Mouse (Mus musculus) lung, embryonic 14.5 days (tissue): ENCODE measurements around the gene Tmem14c. TPM values are rescaled to one million over a fixed set of nuclear protein-coding genes. Genes with fewer than 3 reads are reported as not detected.

Experiments used
- ATAC-seq: fragments of 200-750 bp; cut with Nextera tagmentation; 2 replicates; pipeline ENCODE4 v1.8.0; 2017; ENCODE audit warnings: mild to moderate bottlenecking, moderate TSS enrichment, moderate library complexity; ENCODE audit not compliant: insufficient read depth
- DNase-seq: peaks from one replicate; pipeline ENCODE4 v3.0.0-alpha.2; 2015
- H3K27ac ChIP-seq: fragments of 300-500 bp; sonication (generic); 2 replicates; pipeline ENCODE4 v1.5.1; 2014; ENCODE audit warnings: low read depth, mild to moderate bottlenecking, moderate library complexity
- H3K27me3 ChIP-seq: fragments of 300-500 bp; sonication (generic); 2 replicates; pipeline ENCODE4 v1.6.1; 2014; ENCODE audit warnings: low read length, control low read depth; ENCODE audit not compliant: insufficient read depth
- H3K36me3 ChIP-seq: fragments of 300-500 bp; sonication (generic); 2 replicates; pipeline ENCODE4 v1.6.1; 2014; ENCODE audit warnings: control low read depth; ENCODE audit not compliant: insufficient read depth
- H3K4me1 ChIP-seq: fragments of 300-500 bp; sonication (generic); 2 replicates; pipeline ENCODE4 v1.6.1; 2014; ENCODE audit warnings: antibody characterized with exemption, control low read depth; ENCODE audit not compliant: insufficient read depth
- H3K4me2 ChIP-seq: fragments of 300-500 bp; sonication (generic); 2 replicates; pipeline ENCODE4 v1.6.1; 2014; ENCODE audit warnings: mild to moderate bottlenecking
- H3K4me3 ChIP-seq: fragments of 300-500 bp; sonication (generic); 2 replicates; pipeline ENCODE4 v1.5.1; 2014; ENCODE audit warnings: low read depth, low read length
- H3K9ac ChIP-seq: fragments of 300-500 bp; sonication (generic); 2 replicates; pipeline ENCODE4 v1.6.1; 2014
- H3K9me3 ChIP-seq: fragments of 300-500 bp; sonication (generic); 2 replicates; pipeline ENCODE4 v1.6.1; 2016; ENCODE audit warnings: low read depth, low read length, control low read depth
- CTCF ChIP-seq: IDR thresholded peaks from 2 replicates; pipeline ENCODE4 v1.5.1; 2016; ENCODE audit warnings: antibody characterized with exemption, low read depth
- WGBS: fragments of 180-500 bp; shearing (Covaris S2); extraction: QIAGEN DNeasy Blood & Tissue Kit; methylation state at CpG from one replicate; pipeline ENCODE4 v1.1.7; 2014; 5-methylcytosine and 5-hydroxymethylcytosine counted together
- polyA plus RNA-seq: library from polyadenylated mRNA; unstranded; fragments of >200 nt; fragmentation: Nextera tagmentation; extraction: Ambion mirVana; gene quantifications from 2 replicates; pipeline ENCODE4 v1.2.1, GENCODE M21; 2014

Gene Tmem14c
- polyA plus RNA-seq, 1 experiment from 2014 or later, result 229 TPM

GRCm38 (mm10) chr13:41021607-41022006 is 5.5 kb downstream of the Tmem14c start:
- Histone ChIP-seq H3K36me3 (peaks cover 43% of the 10 kb centered on the region), H3K9ac (no peak overlapping the region), H3K4me3 (no peak overlapping the region), H3K27me3 (no peaks in the 10 kb centered on the region), H3K4me1 (peaks cover 7% of the 10 kb centered on the region), H3K27ac (no peak overlapping the region), H3K9me3 (no peaks in the 10 kb centered on the region), H3K4me2 (no peak overlapping the region)
- ATAC-seq, result no peak
- 84% methylated on average over 6 of the region's 6 CpGs for WGBS
- no peak for TF ChIP-seq CTCF
- DNase-seq, result no peak

DNA sequence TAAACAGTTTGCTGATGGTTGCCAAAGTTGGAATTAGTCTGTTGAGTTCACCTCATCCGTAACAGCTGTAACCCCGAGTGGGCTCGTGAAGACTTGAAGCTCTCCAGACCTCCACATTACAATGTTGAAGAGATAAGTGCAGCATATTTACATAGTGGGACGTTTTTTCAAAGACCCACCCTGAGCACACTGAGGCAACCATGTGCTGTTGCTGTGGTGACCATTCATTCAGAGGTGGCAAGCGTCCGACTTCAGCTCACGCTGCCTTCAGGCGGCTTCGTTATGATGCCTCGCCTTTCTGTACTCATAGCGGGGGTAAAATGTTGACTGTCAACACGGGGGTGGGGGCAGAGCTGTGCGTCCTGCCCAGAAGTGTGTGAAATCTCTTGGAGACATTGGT is 6.0 kb downstream of the Tmem14c start:
- H3K27me3 ChIP-seq, result no peaks in the 10 kb centered on the region
- no peak overlapping the region for H3K4me2 ChIP-seq
- H3K9me3 ChIP-seq, result no peaks in the 10 kb centered on the region
- no peak overlapping the region for H3K27ac ChIP-seq
- no peak for DNase-seq
- no peak for ATAC-seq
- peaks cover 3% of the 10 kb centered on the region for H3K4me1 ChIP-seq
- no peak overlapping the region for H3K9ac ChIP-seq
- no peak for TF ChIP-seq CTCF
- H3K36me3 ChIP-seq, result peaks cover 43% of the 10 kb centered on the region
- no peak overlapping the region for H3K4me3 ChIP-seq
- WGBS, result 79% methylated on average over 13 of the region's 13 CpGs

GRCm38 (mm10) chr13:41030098-41030497 is 14.0 kb downstream of the Tmem14c start:
- H3K36me3 ChIP-seq, result no peaks in the 10 kb centered on the region
- no peaks in the 10 kb centered on the region for H3K27me3 ChIP-seq
- no peak overlapping the region for H3K4me2 ChIP-seq
- H3K4me3 ChIP-seq, result no peak overlapping the region
- DNase-seq (no peak), ATAC-seq (no peak)
- H3K4me1 ChIP-seq, result no peaks in the 10 kb centered on the region
- TF ChIP-seq CTCF, result no peak
- WGBS, result 71% methylated on average over 5 of the region's 5 CpGs
- H3K9ac ChIP-seq, result no peak overlapping the region
- no peaks in the 10 kb centered on the region for H3K9me3 ChIP-seq
- no peak overlapping the region for H3K27ac ChIP-seq

GRCm38 (mm10) chr13:41042511-41042910 is 26.4 kb downstream of the Tmem14c start:
- Histone ChIP-seq H3K9me3 (no peaks in the 10 kb centered on the region), H3K9ac (no peak overlapping the region), H3K4me2 (no peak overlapping the region), H3K4me3 (no peak overlapping the region), H3K27ac (no peak overlapping the region), H3K27me3 (no peaks in the 10 kb centered on the region), H3K36me3 (no peaks in the 10 kb centered on the region), H3K4me1 (no peaks in the 10 kb centered on the region)
- no peak for ATAC-seq
- WGBS, result 91% methylated on average over 4 of the region's 4 CpGs
- DNase-seq, result no peak
- TF ChIP-seq CTCF, result no peak

DNA sequence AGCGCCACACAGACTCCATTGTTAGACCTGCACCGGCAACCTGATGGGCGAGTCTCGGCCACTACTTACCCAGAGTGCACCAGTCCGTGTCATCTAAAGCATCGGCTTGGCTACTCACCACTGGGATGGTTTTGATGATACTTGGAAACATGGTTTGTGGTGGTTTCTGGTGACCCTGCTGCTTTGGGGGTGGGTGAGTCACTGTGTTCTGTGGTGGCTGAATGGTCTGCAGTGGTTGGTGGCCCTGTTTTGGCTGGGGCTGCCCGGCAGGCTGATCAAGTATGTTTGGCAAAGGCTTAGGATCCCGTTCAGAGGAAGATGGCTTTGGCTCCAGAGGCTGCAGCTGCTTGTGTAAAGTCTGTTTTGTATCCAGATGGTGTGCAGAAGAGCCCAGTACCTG is 29.8 kb downstream of the Tmem14c start:
- no peaks in the 10 kb centered on the region for H3K4me1 ChIP-seq
- no peak overlapping the region for H3K4me2 ChIP-seq
- ATAC-seq (no peak), DNase-seq (no peak)
- no peaks in the 10 kb centered on the region for H3K27me3 ChIP-seq
- no peak overlapping the region for H3K9ac ChIP-seq
- H3K36me3 ChIP-seq, result no peaks in the 10 kb centered on the region
- no peaks in the 10 kb centered on the region for H3K9me3 ChIP-seq
- 87% methylated on average over 8 of the region's 8 CpGs for WGBS
- no peak overlapping the region for H3K4me3 ChIP-seq
- H3K27ac ChIP-seq, result no peak overlapping the region
- TF ChIP-seq CTCF, result no peak

DNA sequence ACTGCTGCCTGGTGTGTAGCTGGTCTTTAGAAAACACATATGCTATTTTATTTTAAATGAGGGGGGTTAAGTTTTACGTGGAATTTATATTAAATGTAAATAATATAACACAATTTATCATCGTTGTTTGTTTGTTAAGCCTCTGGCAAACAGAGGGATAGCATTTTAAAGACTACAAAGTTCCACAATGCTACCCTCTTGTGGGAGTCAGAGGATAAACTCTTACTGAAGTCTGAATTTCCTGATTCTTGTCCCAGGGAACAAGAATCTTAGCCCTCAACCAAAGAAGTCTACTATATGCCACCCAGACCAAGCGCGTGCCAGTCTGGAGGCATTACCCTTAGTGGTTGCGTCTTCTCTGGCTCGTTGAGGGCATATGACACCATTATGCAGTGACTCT is 31.2 kb downstream of the Tmem14c start:
- H3K9me3 ChIP-seq, result no peaks in the 10 kb centered on the region
- H3K27me3 ChIP-seq, result no peaks in the 10 kb centered on the region
- H3K27ac ChIP-seq, result no peak overlapping the region
- H3K4me3 ChIP-seq, result no peak overlapping the region
- DNase-seq, result peak; percentile 3
- no peaks in the 10 kb centered on the region for H3K36me3 ChIP-seq
- no peak overlapping the region for H3K4me2 ChIP-seq
- no peak for ATAC-seq
- H3K4me1 ChIP-seq, result no peaks in the 10 kb centered on the region
- no peak overlapping the region for H3K9ac ChIP-seq
- TF ChIP-seq CTCF, result no peak
- 80% methylated on average over 6 of the region's 6 CpGs for WGBS

DNA sequence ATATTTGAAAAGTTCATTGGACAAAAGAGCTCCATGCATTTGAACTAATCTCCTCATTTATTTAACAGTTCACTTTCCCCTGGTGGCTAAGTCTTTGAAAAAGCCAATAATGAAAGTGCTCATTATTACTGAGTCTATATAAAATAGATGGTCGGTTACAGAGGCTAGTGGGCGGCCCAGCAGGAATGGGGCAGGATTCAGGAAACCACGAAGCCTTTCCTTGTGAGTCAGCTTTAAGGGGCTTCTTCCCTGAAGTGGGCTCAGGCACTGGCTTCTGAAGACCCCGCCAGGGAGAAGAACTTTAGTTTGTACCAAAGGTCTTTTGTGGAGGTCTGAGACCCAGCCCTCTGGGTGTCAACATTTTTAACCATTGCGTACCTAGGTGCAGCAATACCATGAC is 35.9 kb downstream of the Tmem14c start:
- 66% methylated on average over 5 of the region's 5 CpGs for WGBS
- DNase-seq (no peak), ATAC-seq (no peak)
- H3K4me1 ChIP-seq, result no peaks in the 10 kb centered on the region
- no peak overlapping the region for H3K9ac ChIP-seq
- no peak overlapping the region for H3K4me3 ChIP-seq
- H3K9me3 ChIP-seq, result no peaks in the 10 kb centered on the region
- H3K27ac ChIP-seq, result no peak overlapping the region
- no peak overlapping the region for H3K4me2 ChIP-seq
- no peaks in the 10 kb centered on the region for H3K27me3 ChIP-seq
- H3K36me3 ChIP-seq, result no peaks in the 10 kb centered on the region
- TF ChIP-seq CTCF, result no peak

DNA sequence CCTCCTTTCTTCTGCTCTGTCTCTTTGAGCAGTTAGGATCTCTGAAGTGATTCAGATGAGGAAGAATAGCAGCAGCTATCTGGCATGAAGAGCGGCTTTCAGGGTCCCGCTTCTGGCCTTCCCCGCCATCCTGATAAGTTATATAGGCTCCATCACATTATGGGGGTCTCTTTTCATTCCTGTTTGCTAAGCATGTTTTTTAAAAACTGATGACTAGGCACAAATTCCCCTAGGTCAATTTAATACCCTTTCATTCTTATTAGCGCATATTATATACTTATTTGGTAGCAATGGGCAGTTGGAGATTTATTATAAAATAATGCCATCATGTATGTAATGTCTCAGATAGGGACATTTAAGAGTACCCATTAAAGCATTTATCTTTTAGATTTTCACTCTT is 51.5 kb downstream of the Tmem14c start:
- DNase-seq (no peak), ATAC-seq (no peak)
- Histone ChIP-seq H3K9me3 (no peaks in the 10 kb centered on the region), H3K36me3 (no peaks in the 10 kb centered on the region), H3K4me3 (no peak overlapping the region), H3K27me3 (no peaks in the 10 kb centered on the region), H3K4me2 (no peak overlapping the region), H3K27ac (no peak overlapping the region), H3K4me1 (no peaks in the 10 kb centered on the region), H3K9ac (no peak overlapping the region)
- 92% methylated on average over 4 of the region's 4 CpGs for WGBS
- no peak for TF ChIP-seq CTCF
